19 mouse cellular contexts compared by ENCODE assay signal in genomic region chr2:104120312-104120711, GRCm38 (mm10). TPM values are rescaled to one million over a fixed set of nuclear protein-coding genes. Genes with fewer than 3 reads are reported as not detected.
DNase-seq lines count a peak whose midpoint lies in the region; ATAC-seq and TF ChIP-seq lines count a peak whose summit lies in the region.
"Had no signal": no experiment of that assay in that cellular context is flagged by ENCODE, and none has a peak within 500 bp of the region (broad histone marks: within the 10 kb centered on the region; RNA-seq: fewer than 3 reads in every experiment).

No protein-coding gene starts in this region.

- 78% methylated on average over 6 of the region's 6 CpGs for WGBS in liver, embryonic 12.5 days (ENCODE audit: insufficient replicate concordance)
- WGBS in heart, embryonic 16.5 days, result 45% methylated on average over 6 of the region's 6 CpGs
- 72% methylated on average over 6 of the region's 6 CpGs for WGBS in liver, postnatal 0 days (ENCODE audit: insufficient replicate concordance)

- no peaks in the 10 kb centered on the region for H3K9me3 ChIP-seq in liver, embryonic 12.5 days (replicated peaks)
- H3K9me3 ChIP-seq in heart, embryonic 16.5 days (replicated peaks; ENCODE audit: control insufficient read depth, low read length), result no peaks in the 10 kb centered on the region
- no peaks in the 10 kb centered on the region for H3K9me3 ChIP-seq in liver, postnatal 0 days (ENCODE audit: low read length)
- H3K9me3 ChIP-seq: embryonic facial prominence, embryonic 10.5 days; forebrain, embryonic 10.5 days; hindbrain, embryonic 10.5 days had no signal

- no peak for TF ChIP-seq EP300 in liver, postnatal 0 days (IDR thresholded peaks at IDR 0.05; ENCODE audit: low read depth)

- peak; percentile 45 for TF ChIP-seq CTCF in liver, postnatal 0 days (IDR thresholded peaks at IDR 0.05; ENCODE audit: low read depth)

- ATAC-seq in liver, embryonic 12.5 days, result no peak
- ATAC-seq in heart, embryonic 16.5 days (replicated peaks; ENCODE audit: extremely low read depth, insufficient read depth, low FRiP score), result no peak
- ATAC-seq in liver, postnatal 0 days, result no peak

- no peak overlapping the region for H3K4me2 ChIP-seq in liver, embryonic 12.5 days
- peak overlapping the region; percentile 11; the same call in 1 of the 2 replicates for H3K4me2 ChIP-seq in heart, embryonic 16.5 days (ENCODE audit: low read depth, low read length)
- H3K4me2 ChIP-seq in liver, postnatal 0 days (ENCODE audit: low read depth, low read length), result no peak overlapping the region

- H3K27me3 ChIP-seq in liver, embryonic 12.5 days (replicated peaks), result peaks cover 3% of the 10 kb centered on the region; the same call in 1 of the 2 replicates
- H3K27me3 ChIP-seq in heart, embryonic 16.5 days (ENCODE audit: control insufficient read depth, insufficient read depth, low read length), result no peaks in the 10 kb centered on the region; the same call in 1 of the 2 replicates
- H3K27me3 ChIP-seq in liver, postnatal 0 days (ENCODE audit: insufficient read depth, low read length), result no peaks in the 10 kb centered on the region

- peaks cover 68% of the 10 kb centered on the region for H3K4me1 ChIP-seq in liver, embryonic 12.5 days
- peaks cover 35% of the 10 kb centered on the region for H3K4me1 ChIP-seq in heart, embryonic 16.5 days (ENCODE audit: control insufficient read depth, insufficient read depth, low read length)
- peaks cover 25% of the 10 kb centered on the region for H3K4me1 ChIP-seq in liver, postnatal 0 days (ENCODE audit: insufficient read depth)

- H3K27ac ChIP-seq in liver, embryonic 12.5 days, result peak overlapping the region; percentile 99
- peak overlapping the region; percentile 82 for H3K27ac ChIP-seq in heart, embryonic 16.5 days (ENCODE audit: low read length)
- peak overlapping the region; percentile 97; the same call in 1 of the 2 replicates for H3K27ac ChIP-seq in liver, postnatal 0 days (ENCODE audit: low read depth)
- H3K27ac ChIP-seq: embryonic facial prominence, embryonic 10.5 days; forebrain, embryonic 10.5 days; hindbrain, embryonic 10.5 days; macrophage had no signal

- peak overlapping the region; percentile 97; the same call in 1 of the 2 replicates for H3K9ac ChIP-seq in liver, embryonic 12.5 days
- peak overlapping the region; percentile 59 for H3K9ac ChIP-seq in heart, embryonic 16.5 days (ENCODE audit: low read length)
- H3K9ac ChIP-seq in liver, postnatal 0 days (replicated peaks), result no peak overlapping the region

- no peak overlapping the region for H3K4me3 ChIP-seq in liver, embryonic 12.5 days
- H3K4me3 ChIP-seq in heart, embryonic 16.5 days (ENCODE audit: low read length), result no peak overlapping the region
- H3K4me3 ChIP-seq in liver, postnatal 0 days (ENCODE audit: low read depth, low read length), result no peak overlapping the region
- H3K4me3 ChIP-seq: embryonic facial prominence, embryonic 10.5 days; forebrain, embryonic 10.5 days; hindbrain, embryonic 10.5 days had no signal

- intact Hi-C loops in gastrocnemius, postnatal 36 days (cut with DNase I), result loop anchor here (10.0 kb wide), 2 partner anchors 86 to 374 kb away; partner anchors contain the start of gene Hipk3

- peaks cover 14% of the 10 kb centered on the region for H3K36me3 ChIP-seq in liver, embryonic 12.5 days
- H3K36me3 ChIP-seq in heart, embryonic 16.5 days (ENCODE audit: control insufficient read depth, insufficient read depth), result no peaks in the 10 kb centered on the region
- H3K36me3 ChIP-seq in liver, postnatal 0 days (replicated peaks; ENCODE audit: insufficient read depth, low read length), result peaks cover 4% of the 10 kb centered on the region; the same call in 1 of the 2 replicates
- H3K36me3 ChIP-seq: embryonic facial prominence, embryonic 10.5 days; forebrain, embryonic 10.5 days; hindbrain, embryonic 10.5 days had no signal

- DNase-seq in gastrocnemius, adult 18-20 months (ENCODE audit: low spot score), result peak; percentile 34
- no peak for DNase-seq in gastrocnemius, postnatal 36 days
- DNase-seq in liver, result no peak
- DNase-seq in liver, postnatal 0 days, result peak; percentile 32
- no peak for DNase-seq in spleen, postnatal 4 days (ENCODE audit: low spot score in 2 of 2)
- DNase-seq in cerebellum, adult 18-20 months, result no peak
- DNase-seq: cerebellum, postnatal 10 days; layer of hippocampus, adult 9-11 months had no signal

RNA-seq across cellular contexts. Expression of gene A930018P22Rik, which starts 2.3 kb away (rescaled TPM):
- under 1 TPM; 0.48 to 0.66 TPM for total RNA-seq in gastrocnemius, adult 18-20 months (2021)
- total RNA-seq in gastrocnemius, postnatal 36 days (2021), result under 1 TPM; 0.43 to 0.54 TPM
- 0.36 and 0.77 TPM in 2 replicates for polyA plus RNA-seq in liver, embryonic 12.5 days (2016; fragmentation: Nextera tagmentation; extraction: Ambion mirVana)
- polyA plus RNA-seq in heart, embryonic 16.5 days (2015; fragmentation: Nextera tagmentation; extraction: Ambion mirVana), result 0.19 TPM in 1 of 2 replicates, not detected in the other
- polyA plus RNA-seq in liver, postnatal 0 days (2015; fragmentation: Nextera tagmentation; extraction: Ambion mirVana), result 0.70 and 1.3 TPM in 2 replicates
- total RNA-seq: monocyte, adult 5-6 weeks; neutrophil, adult 5-6 weeks had no signal
- polyA plus RNA-seq: embryonic facial prominence, embryonic 10.5 days; forebrain, embryonic 10.5 days; limb, embryonic 11.5 days; macrophage; thymus, postnatal 0 days had no signal

RNA-seq across cellular contexts. Expression of gene Cd59a, which starts 24.7 kb away (rescaled TPM):
- total RNA-seq in gastrocnemius, adult 18-20 months (2021), result 10 to 100 TPM; 15.0 to 16.7 TPM
- total RNA-seq in gastrocnemius, postnatal 36 days (2021), result 10 to 100 TPM; 19.7 to 22.2 TPM
- 71.2 and 76.7 TPM in 2 replicates for polyA plus RNA-seq in liver, embryonic 12.5 days (2016; fragmentation: Nextera tagmentation; extraction: Ambion mirVana)
- 51.5 and 53.5 TPM in 2 replicates for polyA plus RNA-seq in heart, embryonic 16.5 days (2015; fragmentation: Nextera tagmentation; extraction: Ambion mirVana)
- 73.8 and 76.9 TPM in 2 replicates for polyA plus RNA-seq in liver, postnatal 0 days (2015; fragmentation: Nextera tagmentation; extraction: Ambion mirVana)

RNA-seq across cellular contexts. Expression of gene Cd59b, which starts 50.7 kb away (rescaled TPM):
- 1 to 10 TPM; 2.8 to 3.0 TPM for total RNA-seq in gastrocnemius, adult 18-20 months (2021)
- total RNA-seq in gastrocnemius, postnatal 36 days (2021), result 1 to 10 TPM; 1.6 to 2.9 TPM
- 10.4 and 13.2 TPM in 2 replicates for polyA plus RNA-seq in liver, embryonic 12.5 days (2016; fragmentation: Nextera tagmentation; extraction: Ambion mirVana)
- 4.7 and 5.1 TPM in 2 replicates for polyA plus RNA-seq in heart, embryonic 16.5 days (2015; fragmentation: Nextera tagmentation; extraction: Ambion mirVana)
- polyA plus RNA-seq in liver, postnatal 0 days (2015; fragmentation: Nextera tagmentation; extraction: Ambion mirVana), result 4.4 and 4.5 TPM in 2 replicates
- total RNA-seq: monocyte, adult 5-6 weeks; neutrophil, adult 5-6 weeks had no signal
- polyA plus RNA-seq: macrophage had no signal

RNA-seq across cellular contexts. Expression of gene Gm10799, which starts 52.0 kb away (rescaled TPM):
- total RNA-seq in gastrocnemius, adult 18-20 months (2021), result not detected
- not detected for total RNA-seq in gastrocnemius, postnatal 36 days (2021)
- not detected in 2 replicates for polyA plus RNA-seq in liver, embryonic 12.5 days (2016; fragmentation: Nextera tagmentation; extraction: Ambion mirVana)
- not detected in 2 replicates for polyA plus RNA-seq in heart, embryonic 16.5 days (2015; fragmentation: Nextera tagmentation; extraction: Ambion mirVana)
- not detected in 2 replicates for polyA plus RNA-seq in liver, postnatal 0 days (2015; fragmentation: Nextera tagmentation; extraction: Ambion mirVana)
- total RNA-seq: monocyte, adult 5-6 weeks; neutrophil, adult 5-6 weeks had no signal
- polyA plus RNA-seq: embryonic facial prominence, embryonic 10.5 days; forebrain, embryonic 10.5 days; hindbrain, embryonic 10.5 days; kidney, embryonic 14.5 days; limb, embryonic 11.5 days; macrophage; thymus, postnatal 0 days had no signal

RNA-seq across cellular contexts. Expression of gene Gm10912, which starts 54.7 kb away (rescaled TPM):
- under 1 TPM; 0.14 to 0.24 TPM for total RNA-seq in gastrocnemius, adult 18-20 months (2021)
- under 1 TPM; 0.25 to 0.26 TPM for total RNA-seq in gastrocnemius, postnatal 36 days (2021)
- polyA plus RNA-seq in liver, embryonic 12.5 days (2016; fragmentation: Nextera tagmentation; extraction: Ambion mirVana), result not detected in 2 replicates
- polyA plus RNA-seq in heart, embryonic 16.5 days (2015; fragmentation: Nextera tagmentation; extraction: Ambion mirVana), result not detected in 2 replicates
- 0.11 TPM in 1 of 2 replicates, not detected in the other for polyA plus RNA-seq in liver, postnatal 0 days (2015; fragmentation: Nextera tagmentation; extraction: Ambion mirVana)
- total RNA-seq: monocyte, adult 5-6 weeks had no signal
- polyA plus RNA-seq: embryonic facial prominence, embryonic 10.5 days; forebrain, embryonic 10.5 days; hindbrain, embryonic 10.5 days; kidney, embryonic 14.5 days; limb, embryonic 11.5 days; macrophage had no signal

Comparison
In these comparisons a context has a peak if more than half of its experiments do, and no peak if none do; other contexts are left out.
1. DNase-seq: peak in gastrocnemius, adult 18-20 months (single experiment) and liver, postnatal 0 days (single experiment); none in gastrocnemius, postnatal 36 days (0 of 2), liver (single experiment), spleen, postnatal 4 days (0 of 2) and cerebellum, adult 18-20 months (0 of 2).
2. Peak in every context shown above with its lines, with median percentiles within 50 percentile points of each other: H3K27ac ChIP-seq.